Mouse (Mus musculus): ENCODE data around the gene Tmem94. TPM values are rescaled to one million over a fixed set of nuclear protein-coding genes. Genes with fewer than 3 reads are reported as not detected.

Gene Tmem94
- polyA plus RNA-seq, 1 experiment from 2014 or later, result 28.2 TPM

- Histone ChIP-seq H3K4me3 (ENCODE audit: low read length) (peak overlapping the region; percentile 75), H3K27me3 (ENCODE audit: control insufficient read depth, insufficient read depth, low read depth, low read length) (no peaks in the 10 kb centered on the region), H3K27ac (ENCODE audit: low read length) (peak overlapping the region; percentile 19; the same call in 1 of the 2 replicates), H3K36me3 (ENCODE audit: control insufficient read depth, insufficient read depth, low read length) (peaks cover 6% of the 10 kb centered on the region), H3K9ac (ENCODE audit: low read length) (peak overlapping the region; percentile 91), H3K4me2 (ENCODE audit: low read depth, low read length) (peak overlapping the region; percentile 95), H3K4me1 (replicated peaks; ENCODE audit: control insufficient read depth, insufficient read depth, low read length) (peaks cover 59% of the 10 kb centered on the region), H3K9me3 (ENCODE audit: control insufficient read depth, low read length) (no peaks in the 10 kb centered on the region)
- WGBS, result 69% methylated on average over 20 of the region's 20 CpGs
- no peak for ATAC-seq (ENCODE audit: low read depth)
Measured at GRCm38 (mm10) chr11:115811381-115812093, 46.3 kb downstream of the Tmem94 start.

GRCm38 (mm10) chr11:115812095-115812494 lies 46.9 kb downstream of the Tmem94 start:
- ATAC-seq (ENCODE audit: low read depth), result no peak
- Histone ChIP-seq H3K4me3 (ENCODE audit: low read length) (peak overlapping the region; percentile 75), H3K36me3 (ENCODE audit: control insufficient read depth, insufficient read depth, low read length) (peaks cover 2% of the 10 kb centered on the region; the same call in 1 of the 2 replicates), H3K27ac (ENCODE audit: low read length) (peak overlapping the region; percentile 81), H3K27me3 (ENCODE audit: control insufficient read depth, insufficient read depth, low read depth, low read length) (no peaks in the 10 kb centered on the region), H3K9me3 (ENCODE audit: control insufficient read depth, low read length) (no peaks in the 10 kb centered on the region), H3K9ac (ENCODE audit: low read length) (peak overlapping the region; percentile 91), H3K4me2 (ENCODE audit: low read depth, low read length) (peak overlapping the region; percentile 95), H3K4me1 (replicated peaks; ENCODE audit: control insufficient read depth, insufficient read depth, low read length) (peaks cover 59% of the 10 kb centered on the region)
- WGBS, result 31% methylated on average over 7 of the region's 7 CpGs

- 3% methylated on average over 28 of the region's 28 CpGs for WGBS
- Histone ChIP-seq H3K27ac (ENCODE audit: low read length) (peak overlapping the region; percentile 81), H3K27me3 (ENCODE audit: control insufficient read depth, insufficient read depth, low read depth, low read length) (no peaks in the 10 kb centered on the region), H3K36me3 (ENCODE audit: control insufficient read depth, insufficient read depth, low read length) (no peaks in the 10 kb centered on the region; the same call in 1 of the 2 replicates), H3K9ac (ENCODE audit: low read length) (peak overlapping the region; percentile 91), H3K9me3 (ENCODE audit: control insufficient read depth, low read length) (no peaks in the 10 kb centered on the region), H3K4me1 (replicated peaks; ENCODE audit: control insufficient read depth, insufficient read depth, low read length) (peaks cover 59% of the 10 kb centered on the region), H3K4me2 (ENCODE audit: low read depth, low read length) (peak overlapping the region; percentile 95), H3K4me3 (ENCODE audit: low read length) (peak overlapping the region; percentile 75)
- peak; percentile 0; the same call in 1 of the 2 replicates for ATAC-seq (ENCODE audit: low read depth)
Measured at GRCm38 (mm10) chr11:115812533-115813420, 47.5 kb downstream of the Tmem94 start.

- Histone ChIP-seq H3K9ac (ENCODE audit: low read length) (peak within 1 kb of the TSS; percentile 91), H3K27me3 (ENCODE audit: control insufficient read depth, insufficient read depth, low read depth, low read length) (no peaks in the 10 kb centered on the region), H3K36me3 (ENCODE audit: control insufficient read depth, insufficient read depth, low read length) (no peaks in the 10 kb centered on the region; the same call in 1 of the 2 replicates), H3K9me3 (ENCODE audit: control insufficient read depth, low read length) (no peaks in the 10 kb centered on the region), H3K27ac (ENCODE audit: low read length) (peak within 1 kb of the TSS; percentile 81), H3K4me2 (ENCODE audit: low read depth, low read length) (peak within 1 kb of the TSS; percentile 95), H3K4me1 (replicated peaks; ENCODE audit: control insufficient read depth, insufficient read depth, low read length) (peaks cover 50% of the 10 kb centered on the region), H3K4me3 (ENCODE audit: low read length) (peak within 1 kb of the TSS; percentile 75)
- ATAC-seq (ENCODE audit: low read depth), result peak; percentile 89
- 0% methylated on average over 43 of the region's 44 CpGs for WGBS
Measured at GRCm38 (mm10) chr11:115813507-115814296, 48.5 kb downstream of the Tmem94 start, which contains the start of gene Caskin2. Gene Caskin2, minus strand, starts transcription at chr11:115813639.

GRCm38 (mm10) chr11:115814605-115815450 lies 49.6 kb downstream of the Tmem94 start, which contains the start of gene Tsen54:
Gene Tsen54, plus strand, starts transcription at chr11:115814724.
- Histone ChIP-seq H3K36me3 (ENCODE audit: control insufficient read depth, insufficient read depth, low read length) (peaks cover 2% of the 10 kb centered on the region; the same call in 1 of the 2 replicates), H3K4me1 (replicated peaks; ENCODE audit: control insufficient read depth, insufficient read depth, low read length) (peaks cover 39% of the 10 kb centered on the region), H3K27me3 (ENCODE audit: control insufficient read depth, insufficient read depth, low read depth, low read length) (no peaks in the 10 kb centered on the region), H3K9me3 (ENCODE audit: control insufficient read depth, low read length) (no peaks in the 10 kb centered on the region), H3K4me2 (ENCODE audit: low read depth, low read length) (peak within 1 kb of the TSS; percentile 95), H3K27ac (ENCODE audit: low read length) (peak within 1 kb of the TSS; percentile 68), H3K9ac (ENCODE audit: low read length) (peak within 1 kb of the TSS; percentile 91), H3K4me3 (ENCODE audit: low read length) (peak within 1 kb of the TSS; percentile 75)
- ATAC-seq (ENCODE audit: low read depth), result peak; percentile 63
- WGBS, result under 1% methylated on average over 81 of the region's 84 CpGs

- no peak overlapping the region for H3K4me2 ChIP-seq (ENCODE audit: low read depth, low read length)
- WGBS, result 80% methylated on average over 5 of the region's 5 CpGs
- H3K36me3 ChIP-seq (ENCODE audit: control insufficient read depth, insufficient read depth, low read length), result peaks cover 21% of the 10 kb centered on the region
- H3K9ac ChIP-seq (ENCODE audit: low read length), result no peak overlapping the region
- H3K4me1 ChIP-seq (replicated peaks; ENCODE audit: control insufficient read depth, insufficient read depth, low read length), result peaks cover 18% of the 10 kb centered on the region
- no peak for ATAC-seq (ENCODE audit: low read depth)
- H3K9me3 ChIP-seq (ENCODE audit: control insufficient read depth, low read length), result no peaks in the 10 kb centered on the region
- no peak overlapping the region for H3K27ac ChIP-seq (ENCODE audit: low read length)
- no peak overlapping the region for H3K4me3 ChIP-seq (ENCODE audit: low read length)
- H3K27me3 ChIP-seq (ENCODE audit: control insufficient read depth, insufficient read depth, low read depth, low read length), result no peaks in the 10 kb centered on the region
Measured at GRCm38 (mm10) chr11:115817331-115817730, 52.1 kb downstream of the Tmem94 start.

- Histone ChIP-seq H3K9ac (ENCODE audit: low read length) (no peak overlapping the region), H3K4me1 (replicated peaks; ENCODE audit: control insufficient read depth, insufficient read depth, low read length) (peaks cover 17% of the 10 kb centered on the region), H3K9me3 (ENCODE audit: control insufficient read depth, low read length) (no peaks in the 10 kb centered on the region), H3K27me3 (ENCODE audit: control insufficient read depth, insufficient read depth, low read depth, low read length) (peaks cover 6% of the 10 kb centered on the region; the same call in 1 of the 2 replicates), H3K27ac (ENCODE audit: low read length) (no peak overlapping the region), H3K4me2 (ENCODE audit: low read depth, low read length) (no peak overlapping the region), H3K36me3 (ENCODE audit: control insufficient read depth, insufficient read depth, low read length) (peaks cover 22% of the 10 kb centered on the region), H3K4me3 (ENCODE audit: low read length) (no peak overlapping the region)
- 86% methylated on average over 16 of the region's 16 CpGs for WGBS
- no peak for ATAC-seq (ENCODE audit: low read depth)
Measured at GRCm38 (mm10) chr11:115819915-115820623, 54.8 kb downstream of the Tmem94 start.
